Mouse (Mus musculus) macrophage (primary cell): Measurements from ENCODE around the gene Gm28998. TPM values are rescaled to one million over a fixed set of nuclear protein-coding genes. Genes with fewer than 3 reads are reported as not detected.
"Not testable (repeated sequence)": the region's sequence is repeated elsewhere in the genome, so short reads cannot be mapped to it uniquely, and the experiment has no call there.

ENCODE experiments used
- H3K27ac ChIP-seq: fragments of 350-480 bp; formaldehyde crosslinking; 2 replicates; pipeline ENCODE4 v1.9.0; 2021
- H3K36me3 ChIP-seq: fragments of 350-480 bp; formaldehyde crosslinking; 2 replicates; pipeline ENCODE4 v1.9.0; 2021; ENCODE audit errors: inconsistent target
- H3K4me3 ChIP-seq: fragments of 350-480 bp; formaldehyde crosslinking; 2 replicates; pipeline ENCODE4 v1.9.0; 2021; ENCODE audit errors: inconsistent target
- H3K79me2 ChIP-seq: fragments of 350-480 bp; formaldehyde crosslinking; 2 replicates; pipeline ENCODE4 v1.9.0; 2021; ENCODE audit errors: inconsistent target
- WGBS: methylation state at CpG from one replicate; pipeline ENCODE4 v1.1.7; 2026; ENCODE audit warnings: inconsistent platforms; ENCODE audit not compliant: missing documents; 5-methylcytosine and 5-hydroxymethylcytosine counted together
- polyA plus RNA-seq: library from polyadenylated mRNA; stranded (reverse); fragments of 250-400 nt; gene quantifications from 3 replicates; pipeline ENCODE4 v1.2.4, GENCODE M21; 2018; ENCODE audit warnings: inconsistent platforms
- total RNA-seq, 78 experiments: library from RNA; depleted of rRNA; stranded (reverse); fragments of 250-400 nt; gene quantifications; 1 replicate in 9 of 78; 2 replicates in 24 of 78; 3 replicates in 43 of 78; 4 replicates in 2 of 78; pipeline ENCODE4 v1.2.4; 2018; ENCODE audit warnings: inconsistent platforms in 56 of 78

Gene Gm28998
- not detected for total RNA-seq (2018; cell fraction: chromatin; rRNA removed)
- not detected for total RNA-seq (2018; cell fraction: cytosol; rRNA removed)
- total RNA-seq (2018; cell fraction: nucleus; rRNA removed), result not detected
- not detected in 3 replicates for polyA plus RNA-seq

- H3K36me3 ChIP-seq, H3K27ac ChIP-seq, H3K4me3 ChIP-seq, H3K79me2 ChIP-seq: not testable (repeated sequence)
- no CpG with 5 or more reads among the region's 8 CpGs for WGBS
These were observed at the start of gene Gm28998 for GRCm38 (mm10) chrY:7253487-7253886. Gene Gm28998, plus strand, starts transcription at chrY:7253787.

Other genes with a start within 250 kb of the Gm28998 start
- not detected in 3 replicates for gene Gm21244, start 84.5 kb upstream of the Gm28998 start, polyA plus RNA-seq
- not detected in 3 replicates for gene Gm21788, start 151.2 kb downstream of the Gm28998 start, polyA plus RNA-seq